Comparison of ENCODE assay signal across 23 mouse cellular contexts in genomic region chr1:90803104-90803503, GRCm38 (mm10). TPM values are rescaled to one million over a fixed set of nuclear protein-coding genes. Genes with fewer than 3 reads are reported as not detected.
DNase-seq lines count a peak whose midpoint lies in the region; TF ChIP-seq lines count a peak whose summit lies in the region.
"Had no signal": no experiment of that assay in that cellular context is flagged by ENCODE, and none has a peak within 500 bp of the region (broad histone marks: within the 10 kb centered on the region; RNA-seq: fewer than 3 reads in every experiment).

No protein-coding gene starts in this region.

- H3K27me3 ChIP-seq in C2C12 (ENCODE audit: control insufficient read depth, insufficient read depth, insufficient read length), result no peaks in the 10 kb centered on the region
- H3K27me3 ChIP-seq: embryonic facial prominence, embryonic 13.5 days; embryonic facial prominence, embryonic 15.5 days; forebrain, embryonic 12.5 days had no signal

- H3K79me3 ChIP-seq in C2C12 (ENCODE audit: low read depth), result peaks cover 2% of the 10 kb centered on the region

- DNase-seq in 3T3-L1 (ENCODE audit: low read depth, low spot score), result peak; percentile 65
- no peak for DNase-seq in gastrocnemius, postnatal 10 days
- no peak for DNase-seq in layer of hippocampus, postnatal 14 days (ENCODE audit: low spot score in 2 of 2)
- no peak for DNase-seq in urinary bladder, adult 18-20 months (ENCODE audit: low spot score in 2 of 2)
- DNase-seq: adrenal gland, adult 2 months; adrenal gland, postnatal 10 days; adrenal gland, postnatal 25 days; B cell, adult 2 months; cerebellum, adult 11 months; cerebellum, adult 18-20 months; cerebellum, adult 8-10 months; cerebellum, adult 9-11 months; cerebellum, postnatal 14 days; cerebellum, postnatal 36 days; embryo, embryonic 11 days had no signal

- H3K36me3 ChIP-seq in C2C12 (ENCODE audit: control insufficient read depth, insufficient read depth), result peaks cover 78% of the 10 kb centered on the region
- H3K36me3 ChIP-seq: forebrain, embryonic 10.5 days; forebrain, embryonic 12.5 days had no signal

- TF ChIP-seq CTCF in C2C12 (IDR thresholded peaks at IDR 0.05; ENCODE audit: control insufficient read depth, insufficient read depth, insufficient read length), result no peak

- H3K4me3 ChIP-seq in C2C12 (ENCODE audit: insufficient read depth, poor library complexity, severe bottlenecking), result no peak overlapping the region
- H3K4me3 ChIP-seq: embryonic facial prominence, embryonic 13.5 days; embryonic facial prominence, embryonic 15.5 days; erythroblast, embryonic 14.5 days; forebrain, embryonic 10.5 days; forebrain, embryonic 12.5 days had no signal

- H3K79me2 ChIP-seq in C2C12 (ENCODE audit: control insufficient read depth, insufficient read depth), result peaks cover 7% of the 10 kb centered on the region

- H3ac ChIP-seq in C2C12 (ENCODE audit: control insufficient read depth, insufficient read length, low read depth), result no peak overlapping the region

TF ChIP-seq in C2C12, 6 proteins besides CTCF, POLR2A, EP300 and RAD21:
- no peak for TF ChIP-seq CEBPB (IDR thresholded peaks at IDR 0.05; ENCODE audit: low read depth)
- TF ChIP-seq MAX (IDR thresholded peaks at IDR 0.05), result peak; percentile 42
- no peak for TF ChIP-seq MYOG (IDR thresholded peaks at IDR 0.05; ENCODE audit: control insufficient read depth, extremely low read depth, insufficient read length)
- TF ChIP-seq USF1 (IDR thresholded peaks at IDR 0.05; ENCODE audit: low read depth), result peak; percentile 62
- peak; percentile 17 for TF ChIP-seq MYOD1 (IDR thresholded peaks at IDR 0.05; ENCODE audit: control insufficient read depth, insufficient read length, low read depth)
- TF ChIP-seq FOSL1 (IDR thresholded peaks at IDR 0.05; ENCODE audit: insufficient read depth, low read length, poor library complexity, severe bottlenecking), result peak; percentile 56
TF ChIP-seq in C2C12: peak in this region for 4.

RNA-seq across cellular contexts. Expression of gene Col6a3, which starts 40.7 kb away (rescaled TPM):
- 38.6 TPM for polyA plus RNA-seq in C2C12 (2012; fragmentation: generic; extraction: Trizol)
- total RNA-seq in gastrocnemius, postnatal 10 days (2021), result 100 to 1,000 TPM; 299 to 378 TPM
- 1 to 10 TPM; 6.4 to 8.5 TPM for total RNA-seq in layer of hippocampus, postnatal 14 days (2021)
- total RNA-seq: common myeloid progenitor, adult 5-6 weeks; MEL had no signal

Comparison
In these comparisons a context has a peak if more than half of its experiments do, and no peak if none do; other contexts are left out.
1. RNA of gene Col6a3, which starts 40.7 kb away (total RNA-seq): 299 to 378 TPM in gastrocnemius, postnatal 10 days; 6.4 to 8.5 TPM in layer of hippocampus, postnatal 14 days; every median in the first group is over 10 times any median in the second.